Mouse (Mus musculus) myocyte (in vitro differentiated cells): ENCODE measurements at regions not wholly inside any gene's neighbourhood (a gene's known extent, or its start where the extent isn't known, plus 50 kb on each side); places are given as distances from the start of the nearest gene placed in this dataset.

Experiments
- E2F4 ChIP-seq: IDR thresholded peaks from one replicate; pipeline ENCODE4 v1.6.1; 2011; ENCODE audit warnings: mild to moderate bottlenecking, control low read depth, moderate library complexity; ENCODE audit not compliant: insufficient read depth
- MAX ChIP-seq: IDR thresholded peaks from one replicate; pipeline ENCODE4 v1.6.1; 2011; ENCODE audit warnings: low read depth, mild to moderate bottlenecking, control low read depth
- MYOD1 ChIP-seq, 3 experiments: IDR thresholded peaks; one replicate each; pipeline ENCODE4 v1.6.1; 2011; ENCODE audit warnings: control low read depth in 2 of 3, low read depth in 2 of 3, mild to moderate bottlenecking in 2 of 3, moderate library complexity in 1 of 3; ENCODE audit not compliant: insufficient read length in 2 of 3, control insufficient read depth in 1 of 3
- MYOG ChIP-seq, 3 experiments: IDR thresholded peaks; one replicate each; pipeline ENCODE4 v1.6.1; 2011; ENCODE audit warnings: control low read depth in 2 of 3, low read depth in 2 of 3, mild to moderate bottlenecking in 2 of 3; ENCODE audit not compliant: insufficient read length in 2 of 3, control insufficient read depth in 1 of 3, insufficient read depth in 1 of 3
- POLR2A ChIP-seq: IDR thresholded peaks from one replicate; pipeline ENCODE4 v1.6.1; 2011; ENCODE audit warnings: low read depth, mild to moderate bottlenecking, control low read depth, moderate library complexity; ENCODE audit not compliant: insufficient read length
- POLR2AphosphoS2 ChIP-seq: IDR thresholded peaks from one replicate; pipeline ENCODE4 v1.6.1; 2011; ENCODE audit warnings: low read depth, control low read depth; ENCODE audit not compliant: insufficient read length
- TCF3 ChIP-seq: IDR thresholded peaks from one replicate; pipeline ENCODE4 v1.6.1; 2011; ENCODE audit warnings: low read depth, control low read depth; ENCODE audit not compliant: insufficient read length

- no peak for TF ChIP-seq MAX
- TF ChIP-seq POLR2AphosphoS2 = no peak
- TF ChIP-seq POLR2A = no peak
- TF ChIP-seq MYOG (IDR thresholded peaks at IDR 0.05; ENCODE audit: control insufficient read depth in 1 of 3, insufficient read depth in 1 of 3, insufficient read length in 2 of 3, low read depth in 2 of 3) = no peak
- TF ChIP-seq E2F4 = no peak
- TF ChIP-seq MYOD1 (IDR thresholded peaks at IDR 0.05; ENCODE audit: control insufficient read depth in 1 of 3, insufficient read length in 2 of 3, low read depth in 2 of 3) = no peak
- TF ChIP-seq TCF3 = no peak
These were observed 150.0 kb upstream of the Galnt5 start for GRCm38 (mm10) chr2:57847707-57848106.
